Mouse (Mus musculus) megakaryocyte, embryonic 14.5 days (primary cell): Measurements from ENCODE around the gene Ltn1.

Source experiments
- FLI1 ChIP-seq: IDR thresholded peaks from 2 replicates; pipeline ENCODE4 v1.6.1; 2012; ENCODE audit warnings: low read length, inconsistent platforms, mixed read lengths
- GATA1 ChIP-seq: IDR thresholded peaks from 3 replicates; pipeline ENCODE4 v1.6.1; 2012; ENCODE audit warnings: mixed read lengths, low read length, inconsistent platforms, borderline replicate concordance

DNA sequence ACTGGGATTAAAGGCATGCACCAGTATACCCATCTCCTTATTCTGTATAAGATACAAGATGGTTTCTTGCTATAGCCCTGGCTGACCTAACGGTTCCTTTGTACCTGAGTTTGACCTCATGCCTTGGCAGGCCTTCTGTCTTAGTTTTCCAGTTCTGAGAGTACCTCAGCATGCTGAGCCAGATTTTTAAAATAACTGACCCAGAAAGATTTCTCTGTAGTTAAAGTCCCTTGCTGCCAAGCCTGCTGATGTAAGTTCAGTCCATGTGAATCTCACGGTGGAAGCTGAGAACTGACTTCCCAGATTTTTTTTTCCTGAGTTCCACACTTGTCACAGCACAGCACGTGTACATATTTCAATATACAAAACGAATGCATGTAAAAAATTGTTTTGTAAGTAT, 38.2 kb upstream of the Ltn1 start:
- TF ChIP-seq FLI1: no peak
- TF ChIP-seq GATA1: no peak
